9 mouse cellular contexts compared by ENCODE assay signal in the genomic region with DNA sequence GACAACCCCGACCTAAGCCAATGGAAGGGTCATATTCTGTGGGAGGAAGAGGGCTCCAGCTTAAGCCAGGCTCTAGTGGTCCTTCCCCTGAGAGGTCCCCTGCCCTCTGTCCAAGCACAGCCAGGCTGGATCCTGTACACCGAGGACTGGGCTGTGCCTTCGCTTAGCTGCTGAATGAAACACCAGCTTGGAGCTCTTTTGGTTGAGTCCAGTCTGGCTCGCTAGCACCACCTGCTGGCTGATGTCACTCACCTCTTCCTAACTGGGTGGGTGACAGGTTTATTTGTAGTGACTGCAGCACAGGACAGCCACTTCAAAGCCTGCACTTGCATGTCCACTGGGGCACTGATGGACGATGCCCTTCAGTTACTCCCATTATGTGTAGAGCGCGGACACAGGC. TPM values are rescaled to one million over a fixed set of nuclear protein-coding genes. Genes with fewer than 3 reads are reported as not detected.
A peak's percentile ranks its signal among the peaks of the same experiment; 100 is the strongest.
DNase-seq lines count a peak whose midpoint lies in the region; ATAC-seq and TF ChIP-seq lines count a peak whose summit lies in the region.
"Had no signal": no experiment of that assay in that cellular context is flagged by ENCODE, and none has a peak within 500 bp of the region (broad histone marks: within the 10 kb centered on the region; RNA-seq: fewer than 3 reads in every experiment).

No protein-coding gene starts in this region.

- peak; percentile 86 for ATAC-seq in erythroid progenitor cell, adult 5-6 weeks (replicated peaks; ENCODE audit: low FRiP score, poor library complexity, severe bottlenecking)
- ATAC-seq in heart, embryonic 14.5 days (ENCODE audit: insufficient number of reproducible peaks, insufficient read depth, low FRiP score, low read depth): 0 out of 2 replicates have a peak, but pooled peaks have one; percentile 18
- peak; percentile 42; the same call in 1 of the 2 replicates for ATAC-seq in liver, embryonic 13.5 days (ENCODE audit: low read depth)
- ATAC-seq in neural tube, embryonic 15.5 days (ENCODE audit: low FRiP score): 0 out of 2 replicates have a peak, but pooled peaks have one; percentile 18

- no peaks in the 10 kb centered on the region for H3K9me3 ChIP-seq in heart, embryonic 14.5 days (ENCODE audit: control insufficient read depth, low read length)
- H3K9me3 ChIP-seq in liver, embryonic 13.5 days (replicated peaks): no peaks in the 10 kb centered on the region
- no peaks in the 10 kb centered on the region for H3K9me3 ChIP-seq in neural tube, embryonic 15.5 days (replicated peaks)
- H3K9me3 ChIP-seq: embryonic facial prominence, embryonic 15.5 days had no signal

- no peaks in the 10 kb centered on the region for H3K4me1 ChIP-seq in heart, embryonic 14.5 days (ENCODE audit: control insufficient read depth in 2 of 2, insufficient read depth in 2 of 2, low read length in 2 of 2)
- peaks cover under 1% of the 10 kb centered on the region; the same call in 1 of the 2 replicates for H3K4me1 ChIP-seq in liver, embryonic 13.5 days (replicated peaks)
- H3K4me1 ChIP-seq in neural tube, embryonic 15.5 days: peaks cover 22% of the 10 kb centered on the region

- H3K4me2 ChIP-seq in heart, embryonic 14.5 days (ENCODE audit: low read length): no peak overlapping the region
- no peak overlapping the region for H3K4me2 ChIP-seq in liver, embryonic 13.5 days
- H3K4me2 ChIP-seq in neural tube, embryonic 15.5 days: no peak overlapping the region
- H3K4me2 ChIP-seq: embryonic facial prominence, embryonic 15.5 days had no signal

- peak; percentile 92 for TF ChIP-seq CTCF in brain, embryonic 14.5 days (IDR thresholded peaks at IDR 0.05; ENCODE audit: borderline replicate concordance, extremely low read depth, insufficient read depth, insufficient read length)

- 45% methylated on average over 7 of the region's 7 CpGs for WGBS in heart, embryonic 14.5 days
- 47% methylated on average over 7 of the region's 7 CpGs for WGBS in liver, embryonic 13.5 days (ENCODE audit: insufficient replicate concordance)
- WGBS in neural tube, embryonic 15.5 days: 50% methylated on average over 7 of the region's 7 CpGs

- H3K9ac ChIP-seq in heart, embryonic 14.5 days (ENCODE audit: low read length): no peak overlapping the region
- H3K9ac ChIP-seq in liver, embryonic 13.5 days: no peak overlapping the region
- no peak overlapping the region for H3K9ac ChIP-seq in neural tube, embryonic 15.5 days (replicated peaks)
- H3K9ac ChIP-seq: embryonic facial prominence, embryonic 15.5 days had no signal

- TF ChIP-seq POLR2A in brain, embryonic 14.5 days (IDR thresholded peaks at IDR 0.05; ENCODE audit: borderline replicate concordance, extremely low read depth, insufficient read depth, insufficient read length, poor library complexity, severe bottlenecking): no peak

- peaks cover 79% of the 10 kb centered on the region for H3K36me3 ChIP-seq in heart, embryonic 14.5 days (ENCODE audit: control insufficient read depth, insufficient read depth, low read length)
- peaks cover 87% of the 10 kb centered on the region for H3K36me3 ChIP-seq in liver, embryonic 13.5 days
- H3K36me3 ChIP-seq in neural tube, embryonic 15.5 days: peaks cover 60% of the 10 kb centered on the region

- no peak overlapping the region for H3K4me3 ChIP-seq in heart, embryonic 14.5 days (ENCODE audit: control insufficient read depth in 1 of 2, insufficient read depth in 1 of 2, low read depth in 1 of 2, low read length in 2 of 2)
- H3K4me3 ChIP-seq in liver, embryonic 13.5 days (replicated peaks): no peak overlapping the region
- H3K4me3 ChIP-seq in neural tube, embryonic 15.5 days (replicated peaks): no peak overlapping the region
- H3K4me3 ChIP-seq: embryonic facial prominence, embryonic 15.5 days had no signal

- peak; percentile 89 for DNase-seq in CD4-positive, CD25-positive, alpha-beta regulatory T cell, adult 2 months (ENCODE audit: low read depth, low spot score)
- peak; percentile 85 for DNase-seq in brain, embryonic 14.5 days (ENCODE audit: low read depth)
- DNase-seq in kidney, postnatal 14 days: peak; percentile 84
- DNase-seq in liver, embryonic 13.5 days: peak; percentile 65
- DNase-seq in telencephalon, adult 2 months (ENCODE audit: low read depth, low spot score): peak; percentile 54

- no peaks in the 10 kb centered on the region for H3K27me3 ChIP-seq in heart, embryonic 14.5 days (ENCODE audit: control insufficient read depth, insufficient read depth, low read length)
- H3K27me3 ChIP-seq in liver, embryonic 13.5 days: no peaks in the 10 kb centered on the region
- no peaks in the 10 kb centered on the region for H3K27me3 ChIP-seq in neural tube, embryonic 15.5 days (replicated peaks)
- H3K27me3 ChIP-seq: embryonic facial prominence, embryonic 15.5 days had no signal

- no peak overlapping the region for H3K27ac ChIP-seq in heart, embryonic 14.5 days (replicated peaks in 1 of 2; ENCODE audit: control insufficient read depth in 1 of 2, insufficient read depth in 1 of 2, low read depth in 2 of 2, low read length in 2 of 2)
- H3K27ac ChIP-seq in liver, embryonic 13.5 days: no peak overlapping the region
- no peak overlapping the region for H3K27ac ChIP-seq in neural tube, embryonic 15.5 days (replicated peaks)
- H3K27ac ChIP-seq: embryonic facial prominence, embryonic 15.5 days had no signal

RNA-seq across cellular contexts. Expression of gene 1700088E04Rik, which starts 7.5 kb away (rescaled TPM):
- 14.4 and 15.9 TPM in 2 replicates for polyA plus RNA-seq in brain, embryonic 14.5 days (2012; rRNA removed)
- not detected in 2 replicates for total RNA-seq in erythroid progenitor cell, adult 5-6 weeks (2015; ENCODE audit: low replicate concordance)
- total RNA-seq in erythroid progenitor cell, adult 5-6 weeks (2017; ENCODE audit: low replicate concordance): not detected in 2 replicates
- 5.6 and 8.4 TPM in 2 replicates for polyA plus RNA-seq in heart, embryonic 14.5 days (2014; fragmentation: Nextera tagmentation; extraction: Ambion mirVana)
- polyA plus RNA-seq in liver, embryonic 13.5 days (2015; fragmentation: Nextera tagmentation; extraction: Ambion mirVana): 0.61 and 0.74 TPM in 2 replicates
- polyA plus RNA-seq in neural tube, embryonic 15.5 days (2015; fragmentation: Nextera tagmentation; extraction: Ambion mirVana): 11.3 and 12.6 TPM in 2 replicates

RNA-seq across cellular contexts. Expression of gene Polr2f, which starts 7.7 kb away (rescaled TPM):
- 143 and 166 TPM in 2 replicates for polyA plus RNA-seq in brain, embryonic 14.5 days (2012; rRNA removed)
- 15.1 and 32.7 TPM in 2 replicates for total RNA-seq in erythroid progenitor cell, adult 5-6 weeks (2015; ENCODE audit: low replicate concordance)
- total RNA-seq in erythroid progenitor cell, adult 5-6 weeks (2017; ENCODE audit: low replicate concordance): 17.0 and 20.3 TPM in 2 replicates
- polyA plus RNA-seq in heart, embryonic 14.5 days (2014; fragmentation: Nextera tagmentation; extraction: Ambion mirVana): 271 and 299 TPM in 2 replicates
- 233 and 235 TPM in 2 replicates for polyA plus RNA-seq in liver, embryonic 13.5 days (2015; fragmentation: Nextera tagmentation; extraction: Ambion mirVana)
- polyA plus RNA-seq in neural tube, embryonic 15.5 days (2015; fragmentation: Nextera tagmentation; extraction: Ambion mirVana): 248 and 249 TPM in 2 replicates

RNA-seq across cellular contexts. Expression of gene Sox10, which starts 16.5 kb away (rescaled TPM):
- polyA plus RNA-seq in brain, embryonic 14.5 days (2012; rRNA removed): 5.6 and 11.3 TPM in 2 replicates
- not detected in 2 replicates for total RNA-seq in erythroid progenitor cell, adult 5-6 weeks (2015; ENCODE audit: low replicate concordance)
- not detected in 2 replicates for total RNA-seq in erythroid progenitor cell, adult 5-6 weeks (2017; ENCODE audit: low replicate concordance)
- 0.63 and 0.80 TPM in 2 replicates for polyA plus RNA-seq in heart, embryonic 14.5 days (2014; fragmentation: Nextera tagmentation; extraction: Ambion mirVana)
- 0.06 and 0.10 TPM in 2 replicates for polyA plus RNA-seq in liver, embryonic 13.5 days (2015; fragmentation: Nextera tagmentation; extraction: Ambion mirVana)
- 11.6 and 13.4 TPM in 2 replicates for polyA plus RNA-seq in neural tube, embryonic 15.5 days (2015; fragmentation: Nextera tagmentation; extraction: Ambion mirVana)

RNA-seq across cellular contexts. Expression of gene Micall1, which starts 39.8 kb away (rescaled TPM):
- 22.8 and 35.7 TPM in 2 replicates for polyA plus RNA-seq in brain, embryonic 14.5 days (2012; rRNA removed)
- 0.72 TPM in 1 of 2 replicates, not detected in the other for total RNA-seq in erythroid progenitor cell, adult 5-6 weeks (2015; ENCODE audit: low replicate concordance)
- total RNA-seq in erythroid progenitor cell, adult 5-6 weeks (2017; ENCODE audit: low replicate concordance): 1.7 and 4.1 TPM in 2 replicates
- polyA plus RNA-seq in heart, embryonic 14.5 days (2014; fragmentation: Nextera tagmentation; extraction: Ambion mirVana): 18.9 and 20.2 TPM in 2 replicates
- 1.0 and 1.2 TPM in 2 replicates for polyA plus RNA-seq in liver, embryonic 13.5 days (2015; fragmentation: Nextera tagmentation; extraction: Ambion mirVana)
- 11.6 and 12.2 TPM in 2 replicates for polyA plus RNA-seq in neural tube, embryonic 15.5 days (2015; fragmentation: Nextera tagmentation; extraction: Ambion mirVana)

Comparison
In these comparisons a context has a peak if more than half of its experiments do, and no peak if none do; other contexts are left out.
1. ATAC-seq: peak in every context shown above with its lines; median percentile 86 in erythroid progenitor cell, adult 5-6 weeks; 42 in liver, embryonic 13.5 days; 18 in heart, embryonic 14.5 days; 18 in neural tube, embryonic 15.5 days.